9 mouse cellular contexts compared by ENCODE assay signal in genomic region chr2:92296402-92296801, GRCm38 (mm10).
DNase-seq lines count a peak whose midpoint lies in the region; ATAC-seq and TF ChIP-seq lines count a peak whose summit lies in the region.
"Had no signal": no experiment of that assay in that cellular context is flagged by ENCODE, and none has a peak within 500 bp of the region (broad histone marks: within the 10 kb centered on the region; RNA-seq: fewer than 3 reads in every experiment).

No protein-coding gene starts in this region.

- 0 out of 2 replicates have a peak, but pooled peaks cover 2% of the 10 kb centered on the region for H3K4me1 ChIP-seq in kidney, embryonic 15.5 days
- H3K4me1 ChIP-seq in liver, embryonic 11.5 days (replicated peaks; ENCODE audit: control insufficient read depth, insufficient read depth, low read length) = no peaks in the 10 kb centered on the region
- peaks cover 2% of the 10 kb centered on the region; the same call in 1 of the 2 replicates for H3K4me1 ChIP-seq in thymus, adult 2 months (replicated peaks; ENCODE audit: control insufficient read depth, insufficient read depth, low read length)

- DNase-seq in 416B (ENCODE audit: low read depth) (peak; percentile 94), R1 (ENCODE audit: low read depth, low spot score) (peak; percentile 88)
- DNase-seq in cerebellum, postnatal 14 days = peak; percentile 87 to 91
- peak; percentile 80 for DNase-seq in gastrocnemius, postnatal 10 days
- peak; percentile 43 for DNase-seq in liver, embryonic 11.5 days (ENCODE audit: low spot score)
- DNase-seq in ovary, adult 18-20 months (ENCODE audit: low spot score) = peak; percentile 48
- peak; percentile 75 for DNase-seq in thymus, adult 2 months

- no peak overlapping the region for H3K4me2 ChIP-seq in kidney, embryonic 15.5 days
- no peak overlapping the region for H3K4me2 ChIP-seq in liver, embryonic 11.5 days
- H3K4me2 ChIP-seq: heart, embryonic 15.5 days had no signal

- H3K9me3 ChIP-seq in kidney, embryonic 15.5 days (replicated peaks) = no peaks in the 10 kb centered on the region
- H3K9me3 ChIP-seq in liver, embryonic 11.5 days (ENCODE audit: control insufficient read depth, low read length) = no peaks in the 10 kb centered on the region
- H3K9me3 ChIP-seq: heart, embryonic 15.5 days had no signal

- 0 out of 2 replicates have a peak, but pooled peaks have one; percentile 29 for ATAC-seq in kidney, embryonic 15.5 days (replicated peaks; ENCODE audit: low FRiP score)
- no peak for ATAC-seq in liver, embryonic 11.5 days (replicated peaks; ENCODE audit: low FRiP score)

- no peak overlapping the region for H3K27ac ChIP-seq in kidney, embryonic 15.5 days
- no peak overlapping the region for H3K27ac ChIP-seq in liver, embryonic 11.5 days (ENCODE audit: low read depth, low read length)
- no peak overlapping the region for H3K27ac ChIP-seq in thymus, adult 2 months (ENCODE audit: control insufficient read depth, insufficient read depth, low read length)
- H3K27ac ChIP-seq: heart, embryonic 15.5 days had no signal

- no peak for TF ChIP-seq CTCF in thymus, adult 2 months (IDR thresholded peaks at IDR 0.05; ENCODE audit: borderline replicate concordance, control insufficient read depth, extremely low read depth, insufficient read depth, low read length, poor library complexity)

- no peak overlapping the region for H3K9ac ChIP-seq in kidney, embryonic 15.5 days
- H3K9ac ChIP-seq in liver, embryonic 11.5 days (ENCODE audit: low read depth, low read length) = no peak overlapping the region
- H3K9ac ChIP-seq: heart, embryonic 15.5 days had no signal

- 5% methylated on average over 6 of the region's 6 CpGs for WGBS in kidney, embryonic 15.5 days
- WGBS in liver, embryonic 11.5 days = 4% methylated on average over 6 of the region's 6 CpGs
- WGBS in thymus, adult 2 months = 5% methylated on average over 6 of the region's 6 CpGs

- no peaks in the 10 kb centered on the region for H3K27me3 ChIP-seq in kidney, embryonic 15.5 days
- H3K27me3 ChIP-seq in liver, embryonic 11.5 days (replicated peaks; ENCODE audit: control insufficient read depth, insufficient read depth, low read length) = no peaks in the 10 kb centered on the region
- H3K27me3 ChIP-seq in thymus, adult 2 months (ENCODE audit: control insufficient read depth, insufficient read depth, low read length) = no peaks in the 10 kb centered on the region
- H3K27me3 ChIP-seq: heart, embryonic 15.5 days had no signal

- H3K4me3 ChIP-seq in kidney, embryonic 15.5 days (replicated peaks) = no peak overlapping the region
- H3K4me3 ChIP-seq in liver, embryonic 11.5 days (ENCODE audit: low read depth, low read length) = no peak overlapping the region
- H3K4me3 ChIP-seq in thymus, adult 2 months (ENCODE audit: control insufficient read depth, insufficient read depth, low read length) = no peak overlapping the region
- H3K4me3 ChIP-seq: heart, embryonic 15.5 days had no signal

- TF ChIP-seq POLR2A in thymus, adult 2 months (IDR thresholded peaks at IDR 0.05; ENCODE audit: control insufficient read depth, extremely low read depth, insufficient read depth, low read length, poor library complexity) = no peak

- H3K36me3 ChIP-seq in kidney, embryonic 15.5 days = no peaks in the 10 kb centered on the region; the same call in 1 of the 2 replicates
- H3K36me3 ChIP-seq in liver, embryonic 11.5 days (ENCODE audit: control insufficient read depth, insufficient read depth, low read length) = no peaks in the 10 kb centered on the region
- H3K36me3 ChIP-seq in thymus, adult 2 months (ENCODE audit: control insufficient read depth, insufficient read depth, low read length) = no peaks in the 10 kb centered on the region
- H3K36me3 ChIP-seq: heart, embryonic 15.5 days had no signal

Comparison
In these comparisons a context has a peak if more than half of its experiments do, and no peak if none do; other contexts are left out.
1. DNase-seq: peak in every context shown above with its lines; median percentile 94 in 416B; 89 in cerebellum, postnatal 14 days; 88 in R1; 80 in gastrocnemius, postnatal 10 days; 75 in thymus, adult 2 months; 48 in ovary, adult 18-20 months; 43 in liver, embryonic 11.5 days.